Mouse (Mus musculus): ENCODE data around the gene Gm49388.

DNA sequence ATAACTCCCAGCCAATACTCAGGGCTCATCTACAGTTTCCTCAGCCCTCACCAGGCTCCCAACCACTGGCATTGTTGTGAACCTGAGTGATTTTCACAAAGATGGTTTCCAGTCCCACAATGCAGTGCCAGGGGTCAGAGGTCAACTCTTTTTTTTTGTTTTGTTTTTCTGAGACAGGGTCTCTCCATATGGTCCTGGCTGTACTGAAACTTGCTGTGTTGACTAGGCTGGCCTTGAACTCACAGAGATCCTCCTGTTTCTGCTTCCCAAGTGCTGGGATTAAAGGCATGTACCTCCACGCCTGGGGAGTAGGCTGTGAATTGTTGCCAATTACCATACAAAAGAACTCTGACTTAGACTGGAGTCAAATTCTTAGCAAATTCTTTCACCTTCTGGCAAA lies 24.4 kb downstream of the Gm49388 start:
- no peak for TF ChIP-seq CTCF (IDR thresholded peaks at IDR 0.05; ENCODE audit: borderline replicate concordance, insufficient read depth, low read length)
- TF ChIP-seq POLR2A (IDR thresholded peaks at IDR 0.05; ENCODE audit: low read depth, low read length) = no peak

All from embryonic fibroblast, embryonic 13.5 days (primary cell).